Mouse (Mus musculus) stomach, postnatal 0 days (tissue): ENCODE data around the gene Lcat. TPM values are rescaled to one million over a fixed set of nuclear protein-coding genes. Genes with fewer than 3 reads are reported as not detected.

Experiments used
- ATAC-seq: fragments of 200-750 bp; cut with Nextera tagmentation; 2 replicates; pipeline ENCODE4 v1.8.0; 2017; ENCODE audit not compliant: low FRiP score, low TSS enrichment
- DNase-seq: peaks from one replicate; pipeline ENCODE4 v3.0.0-alpha.2; 2016; ENCODE audit warnings: low spot score
- H3K27ac ChIP-seq: fragments of 300-500 bp; sonication (generic); replicated peaks from 2 replicates; pipeline ENCODE4 v1.5.1; 2014; ENCODE audit warnings: mild to moderate bottlenecking, control low read depth
- H3K27me3 ChIP-seq: fragments of 300-500 bp; sonication (generic); 2 replicates; pipeline ENCODE4 v1.6.1; 2014; ENCODE audit warnings: low read length; ENCODE audit not compliant: control insufficient read depth, insufficient read depth
- H3K36me3 ChIP-seq: fragments of 300-500 bp; sonication (generic); 2 replicates; pipeline ENCODE4 v1.6.1; 2014; ENCODE audit warnings: low read length, mixed read lengths; ENCODE audit not compliant: control insufficient read depth, insufficient read depth
- H3K4me1 ChIP-seq: fragments of 300-500 bp; sonication (generic); replicated peaks from 2 replicates; pipeline ENCODE4 v1.6.1; 2014; ENCODE audit warnings: antibody characterized with exemption; ENCODE audit not compliant: control insufficient read depth, insufficient read depth
- H3K4me2 ChIP-seq: fragments of 300-500 bp; sonication (generic); replicated peaks from 2 replicates; pipeline ENCODE4 v1.6.1; 2014; ENCODE audit warnings: low read depth, mild to moderate bottlenecking, control low read depth, moderate library complexity
- H3K4me3 ChIP-seq: fragments of 300-500 bp; sonication (generic); 2 replicates; pipeline ENCODE4 v1.5.1; 2014; ENCODE audit warnings: low read depth, low read length, control low read depth
- H3K9ac ChIP-seq: fragments of 300-500 bp; sonication (generic); 2 replicates; pipeline ENCODE4 v1.6.1; 2014; ENCODE audit warnings: mild to moderate bottlenecking, low read length, control low read depth, mixed read lengths
- H3K9me3 ChIP-seq: fragments of 300-500 bp; sonication (generic); 2 replicates; pipeline ENCODE4 v1.6.1; 2016; ENCODE audit warnings: low read length; ENCODE audit not compliant: control insufficient read depth
- CTCF ChIP-seq: IDR thresholded peaks from 2 replicates; pipeline ENCODE4 v1.5.1; 2016; ENCODE audit warnings: antibody characterized with exemption, low read depth, mild to moderate bottlenecking, moderate library complexity
- EP300 ChIP-seq: optimal IDR thresholded peaks from 2 replicates; pipeline ENCODE3; 2016; ENCODE audit warnings: antibody characterized with exemption
- WGBS: fragments of 180-500 bp; shearing (Covaris S2); extraction: QIAGEN DNeasy Blood & Tissue Kit; methylation state at CpG from one replicate; pipeline ENCODE4 v1.1.7; 2014; 5-methylcytosine and 5-hydroxymethylcytosine counted together
- polyA plus RNA-seq: library from polyadenylated mRNA; unstranded; fragments of >200 nt; fragmentation: Nextera tagmentation; extraction: Ambion mirVana; gene quantifications from 2 replicates; pipeline ENCODE4 v1.2.1, GENCODE M21; 2015

The Lcat gene
- polyA plus RNA-seq, 1 experiment from 2014 or later: 0.75 TPM

DNA sequence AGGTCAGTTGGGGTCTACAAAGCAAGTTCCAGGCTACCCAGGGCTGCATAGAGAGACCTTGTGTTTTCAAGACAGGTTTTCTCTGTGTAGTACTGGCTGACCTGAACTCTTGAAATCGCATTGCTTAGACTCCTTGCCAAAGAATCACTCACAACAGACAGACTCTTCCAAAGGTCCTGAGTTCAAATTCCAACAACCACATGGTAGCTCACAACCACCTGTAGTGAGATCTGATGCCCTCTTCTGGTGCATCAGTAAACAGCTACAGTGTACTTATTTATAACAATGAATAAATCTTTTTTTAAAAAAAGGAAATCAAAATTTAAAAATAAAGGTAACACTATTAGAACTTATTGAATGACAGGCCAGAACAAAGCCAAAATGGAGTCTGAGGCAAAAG, 38.0 kb upstream of the Lcat start:
- WGBS: 86% methylated on average over 1 of the region's 1 CpGs
- ATAC-seq (no peak), DNase-seq (no peak)
- Histone ChIP-seq H3K4me1 (no peaks in the 10 kb centered on the region), H3K4me2 (no peak overlapping the region), H3K36me3 (no peaks in the 10 kb centered on the region), H3K9ac (no peak overlapping the region), H3K27me3 (no peaks in the 10 kb centered on the region), H3K27ac (no peak overlapping the region), H3K9me3 (no peaks in the 10 kb centered on the region), H3K4me3 (no peak overlapping the region)
- TF ChIP-seq EP300 (no peak), CTCF (peak; percentile 24; the same call in 1 of the 2 replicates)

DNA sequence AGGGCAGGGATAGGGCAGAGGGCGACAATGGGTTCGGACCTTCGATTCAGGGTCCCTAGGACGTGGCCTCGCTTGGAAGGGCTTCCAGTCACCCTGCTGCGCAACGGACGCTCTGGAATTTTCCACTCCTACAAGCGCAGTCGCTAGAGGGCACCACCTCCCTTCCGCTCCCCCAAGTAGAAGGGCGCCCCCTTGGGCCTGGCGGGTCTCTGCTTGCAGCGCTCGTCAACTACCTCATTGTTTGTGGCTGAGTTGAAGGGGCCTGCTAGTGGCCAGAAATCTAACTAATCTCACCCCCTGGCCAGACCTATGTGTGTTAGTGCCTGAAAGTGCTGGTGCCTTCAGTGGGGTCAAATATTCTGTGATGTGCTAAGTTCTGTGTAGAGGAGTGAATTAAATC, 36.1 kb upstream of the Lcat start, which contains the start of gene Dpep3:
TSS of gene Dpep3 (minus strand) at position 105 of the 400 bp plus-strand sequence.
- TF ChIP-seq EP300: no peak
- 0 out of 2 replicates have a peak, but pooled peaks have one; percentile 15 for TF ChIP-seq CTCF
- ATAC-seq (no peak), DNase-seq (no peak)
- no peak within 1 kb of the TSS for H3K9ac ChIP-seq
- WGBS: 90% methylated on average over 15 of the region's 15 CpGs
- no peak within 1 kb of the TSS for H3K27ac ChIP-seq
- H3K4me1 ChIP-seq: no peaks in the 10 kb centered on the region
- no peak within 1 kb of the TSS for H3K4me3 ChIP-seq
- H3K27me3 ChIP-seq: no peaks in the 10 kb centered on the region
- no peaks in the 10 kb centered on the region for H3K9me3 ChIP-seq
- H3K4me2 ChIP-seq: no peak within 1 kb of the TSS
- H3K36me3 ChIP-seq: no peaks in the 10 kb centered on the region

DNA sequence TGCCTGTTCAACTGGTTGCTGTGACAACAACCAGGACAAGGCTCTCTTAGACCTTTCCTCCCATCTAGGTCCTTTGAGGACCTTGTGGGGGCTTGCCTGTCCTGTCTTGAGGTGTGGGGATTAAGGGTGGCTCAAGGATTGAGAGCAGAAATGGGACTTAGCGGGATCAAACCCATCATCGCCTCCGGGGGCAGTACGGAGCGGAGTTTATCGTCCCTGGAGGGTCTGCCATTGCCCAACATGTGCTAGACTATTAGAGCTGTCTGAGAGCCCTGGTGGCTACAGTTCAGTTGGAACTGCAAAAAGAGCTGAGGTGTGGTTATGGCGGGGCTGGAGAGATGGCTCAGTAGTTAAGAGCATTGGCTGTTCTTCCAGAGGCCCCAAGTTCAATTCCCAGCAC, 32.2 kb upstream of the Lcat start:
- Histone ChIP-seq H3K27me3 (no peaks in the 10 kb centered on the region), H3K9me3 (no peaks in the 10 kb centered on the region), H3K4me2 (no peak overlapping the region), H3K36me3 (no peaks in the 10 kb centered on the region), H3K9ac (no peak overlapping the region), H3K27ac (no peak overlapping the region), H3K4me1 (no peaks in the 10 kb centered on the region), H3K4me3 (no peak overlapping the region)
- no peak for DNase-seq
- ATAC-seq: no peak
- TF ChIP-seq CTCF: no peak
- no peak for TF ChIP-seq EP300
- WGBS: 66% methylated on average over 7 of the region's 7 CpGs

DNA sequence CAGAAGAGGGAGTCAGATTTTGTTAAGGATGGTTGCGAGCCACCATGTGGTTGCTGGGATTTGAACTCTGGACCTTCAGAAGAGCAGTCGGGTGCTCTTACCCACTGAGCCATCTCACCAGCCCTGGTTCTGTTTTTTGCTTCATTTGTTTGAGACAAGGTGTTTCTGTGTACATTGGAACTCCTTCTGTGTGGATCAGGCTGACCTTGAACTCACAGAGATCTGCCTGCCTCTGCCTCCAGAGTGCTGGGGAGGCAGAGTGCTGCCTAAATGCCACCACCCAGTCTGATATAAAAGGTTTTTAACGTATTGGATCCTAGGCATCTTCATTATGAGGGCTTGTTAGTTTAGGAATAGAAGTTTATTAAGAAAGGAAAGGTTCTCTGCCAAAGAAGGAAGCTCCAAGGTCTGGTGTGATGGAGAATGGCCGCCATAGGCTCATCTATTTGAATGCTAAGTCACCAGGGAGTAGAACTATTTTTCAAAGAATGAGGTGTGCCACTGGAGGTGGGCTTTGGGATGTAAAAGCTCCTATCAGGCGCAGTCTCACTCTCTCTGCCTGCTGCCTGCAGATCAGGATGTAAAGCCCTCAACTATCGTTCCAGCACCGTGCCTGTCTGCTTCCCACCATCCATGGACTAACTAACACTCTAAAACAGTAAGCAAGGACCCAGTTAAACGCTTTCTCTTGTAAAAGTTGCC, 28.0 kb upstream of the Lcat start:
- DNase-seq (no peak), ATAC-seq (no peak)
- Histone ChIP-seq H3K4me1 (no peaks in the 10 kb centered on the region), H3K9ac (no peak overlapping the region), H3K9me3 (no peaks in the 10 kb centered on the region), H3K36me3 (no peaks in the 10 kb centered on the region), H3K27me3 (no peaks in the 10 kb centered on the region), H3K27ac (no peak overlapping the region), H3K4me2 (no peak overlapping the region), H3K4me3 (no peak overlapping the region)
- no peak for TF ChIP-seq EP300
- no peak for TF ChIP-seq CTCF
- 79% methylated on average over 8 of the region's 8 CpGs for WGBS

DNA sequence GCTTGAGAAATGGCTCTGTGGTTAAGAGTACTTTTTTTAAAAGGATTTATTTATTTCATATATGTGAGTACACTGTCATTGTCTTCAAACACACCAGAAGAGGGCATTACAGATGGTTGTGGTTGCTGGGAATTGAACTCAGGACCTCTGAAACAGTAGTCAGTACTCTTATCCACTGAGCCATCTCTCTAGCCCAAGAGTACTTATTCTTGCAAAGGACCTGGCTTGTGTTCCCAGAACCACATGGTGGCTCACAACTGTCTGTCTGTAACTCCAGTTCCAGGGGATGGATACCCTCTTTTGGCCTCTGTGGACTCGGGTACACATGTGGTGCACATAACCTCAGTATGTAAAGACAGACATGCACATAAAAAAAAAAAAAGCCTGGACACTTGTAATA, 26.2 kb upstream of the Lcat start:
- no peaks in the 10 kb centered on the region for H3K36me3 ChIP-seq
- H3K4me1 ChIP-seq: no peaks in the 10 kb centered on the region; the same call in 1 of the 2 replicates
- H3K9ac ChIP-seq: no peak overlapping the region
- no peak overlapping the region for H3K4me3 ChIP-seq
- ATAC-seq (no peak), DNase-seq (no peak)
- WGBS: 69% methylated on average over 1 of the region's 1 CpGs
- H3K9me3 ChIP-seq: no peaks in the 10 kb centered on the region
- no peak overlapping the region for H3K4me2 ChIP-seq
- TF ChIP-seq EP300 (no peak), CTCF (no peak)
- H3K27ac ChIP-seq: no peak overlapping the region
- no peaks in the 10 kb centered on the region for H3K27me3 ChIP-seq

DNA sequence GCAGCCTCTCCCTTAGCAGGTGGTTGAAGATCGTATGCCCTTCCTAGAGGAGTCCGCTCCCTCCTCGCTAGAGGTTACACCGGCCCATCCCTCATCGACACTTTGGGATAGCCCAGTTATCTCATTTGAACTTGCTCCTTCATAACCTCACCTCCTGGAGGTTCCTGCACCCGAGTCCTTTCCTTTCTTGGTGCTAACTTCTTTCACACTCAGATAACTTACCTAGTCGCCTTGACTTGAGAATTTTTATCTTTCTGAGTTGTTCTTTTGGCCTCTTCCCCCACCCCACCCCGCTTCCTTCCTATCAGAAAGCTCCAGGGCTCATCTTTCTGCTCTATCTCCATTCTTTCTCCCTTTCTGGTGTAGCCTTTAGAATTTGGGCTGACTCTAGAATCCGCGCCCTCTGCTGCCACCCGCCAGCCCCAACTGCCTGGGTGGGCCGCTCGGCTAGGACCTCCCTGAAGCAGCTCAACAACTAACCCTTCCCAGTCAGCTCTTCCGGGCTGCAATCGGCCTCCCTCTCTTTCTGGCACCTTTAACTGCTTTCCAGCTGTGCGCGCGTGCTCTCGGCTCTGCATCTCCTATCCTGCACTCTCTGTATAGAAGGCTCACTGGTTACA, 23.6 kb upstream of the Lcat start:
- ATAC-seq (peak; percentile 36; the same call in 1 of the 2 replicates), DNase-seq (peak; percentile 38)
- Histone ChIP-seq H3K4me2 (peak overlapping the region; percentile 68), H3K4me1 (peaks cover 2% of the 10 kb centered on the region; the same call in 1 of the 2 replicates), H3K27me3 (no peaks in the 10 kb centered on the region), H3K36me3 (no peaks in the 10 kb centered on the region), H3K9me3 (no peaks in the 10 kb centered on the region), H3K9ac (peak overlapping the region; percentile 8; the same call in 1 of the 2 replicates), H3K4me3 (peak overlapping the region; percentile 67), H3K27ac (peak overlapping the region; percentile 81)
- peak; percentile 22; the same call in 1 of the 2 replicates for TF ChIP-seq CTCF
- no peak for TF ChIP-seq EP300
- WGBS: 12% methylated on average over 19 of the region's 19 CpGs
